Mouse (Mus musculus) small intestine, adult 2 months (tissue): Measurements from ENCODE around the gene Csf2rb2. TPM values are rescaled to one million over a fixed set of nuclear protein-coding genes. Genes with fewer than 3 reads are reported as not detected.

Experiments used
- H3K27ac ChIP-seq: fragments of 200-500 bp; 2 replicates; pipeline ENCODE4 v1.5.1; 2012; ENCODE audit warnings: low read depth, low read length, control low read depth, inconsistent platforms; ENCODE audit not compliant: insufficient read depth
- H3K27me3 ChIP-seq: fragments of 200-500 bp; 2 replicates; pipeline ENCODE4 v1.6.1; 2012; ENCODE audit warnings: mild to moderate bottlenecking, moderate library complexity, low read length, inconsistent platforms; ENCODE audit not compliant: control insufficient read depth, insufficient read depth
- H3K36me3 ChIP-seq: fragments of 200-500 bp; 2 replicates; pipeline ENCODE4 v1.6.1; 2012; ENCODE audit warnings: mild to moderate bottlenecking, low read length, control low read depth, inconsistent platforms; ENCODE audit not compliant: control insufficient read depth, insufficient read depth
- H3K4me1 ChIP-seq: fragments of 200-500 bp; 2 replicates; pipeline ENCODE4 v1.6.1; 2012; ENCODE audit warnings: low read length, inconsistent platforms, mixed read lengths; ENCODE audit not compliant: control insufficient read depth, insufficient read depth, insufficient read length
- H3K4me3 ChIP-seq: fragments of 200-500 bp; 2 replicates; pipeline ENCODE4 v1.5.1; 2012; ENCODE audit warnings: low read depth, mild to moderate bottlenecking, control low read depth, inconsistent platforms, low read length, moderate library complexity
- CTCF ChIP-seq: fragments of 200-500 bp; IDR thresholded peaks from 2 replicates; pipeline ENCODE4 v1.5.1; 2012; ENCODE audit warnings: low read depth, mild to moderate bottlenecking, control low read depth, inconsistent platforms, low read length, moderate library complexity, mixed read lengths; ENCODE audit not compliant: insufficient replicate concordance, insufficient read length; ENCODE audit errors: extremely low read depth
- POLR2A ChIP-seq: fragments of 200-500 bp; IDR thresholded peaks from 2 replicates; pipeline ENCODE4 v1.6.1; 2012; ENCODE audit warnings: low read depth, mild to moderate bottlenecking, control low read depth, inconsistent platforms, low read length, moderate library complexity
- WGBS: fragments of 180-500 bp; shearing (Covaris S2); methylation state at CpG from one replicate; pipeline ENCODE4 v1.1.7; 2018; 5-methylcytosine and 5-hydroxymethylcytosine counted together
- polyA plus RNA-seq: library from polyadenylated mRNA; depleted of rRNA; stranded (reverse); fragments of >200 nt; gene quantifications from 2 replicates; pipeline ENCODE4 v1.2.3, GENCODE M21; 2012

Gene Csf2rb2
- polyA plus RNA-seq, 1 experiment = 3.5 TPM

DNA sequence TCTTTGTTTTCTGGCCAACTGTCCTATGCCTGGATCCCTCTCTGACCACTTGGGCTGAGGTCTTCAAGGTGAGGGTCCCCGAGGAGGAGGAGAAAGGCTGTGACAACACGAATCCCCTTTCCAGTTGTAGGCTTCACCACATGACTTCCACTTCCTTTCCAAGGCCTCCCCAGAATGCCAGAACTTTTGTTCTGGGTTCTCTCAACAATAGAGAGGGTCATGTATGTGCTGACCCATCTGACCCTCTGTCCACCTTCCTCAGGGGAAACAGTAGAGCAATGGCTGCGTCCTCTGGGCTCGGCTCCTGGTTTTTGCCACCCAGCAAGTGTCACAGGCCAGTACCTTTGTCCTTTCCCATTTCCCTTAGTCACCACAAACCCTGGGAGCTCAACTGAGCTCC lies 5.5 kb upstream of the Csf2rb2 start:
- no peak overlapping the region for H3K4me3 ChIP-seq
- no peak overlapping the region for H3K27ac ChIP-seq
- 72% methylated on average over 4 of the region's 4 CpGs for whole genome bisulfite sequencing
- no peaks in the 10 kb centered on the region for H3K4me1 ChIP-seq
- no peaks in the 10 kb centered on the region for H3K36me3 ChIP-seq
- TF ChIP-seq CTCF (no peak), POLR2A (no peak)
- H3K27me3 ChIP-seq = no peaks in the 10 kb centered on the region

DNA sequence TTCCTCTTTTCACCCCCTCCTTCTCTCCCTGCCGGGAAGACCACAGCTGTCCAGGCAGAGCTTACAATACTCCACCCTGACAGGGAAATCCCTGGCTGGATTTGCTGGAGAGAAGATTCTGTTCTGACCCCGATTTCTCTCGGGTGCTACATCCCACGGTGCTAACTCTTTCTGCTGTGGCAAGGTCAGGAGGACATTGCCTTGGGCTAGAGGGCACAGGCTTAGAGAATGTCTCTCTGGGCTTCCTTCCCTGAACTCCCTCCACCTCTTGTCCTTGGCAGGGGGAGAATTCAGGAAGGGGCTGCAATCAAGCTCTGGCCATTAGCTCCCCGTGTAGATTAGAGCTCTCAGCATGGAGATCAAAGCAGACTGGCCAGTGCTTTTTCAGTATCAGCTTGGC lies 4.3 kb upstream of the Csf2rb2 start:
- H3K27me3 ChIP-seq = no peaks in the 10 kb centered on the region
- H3K36me3 ChIP-seq = no peaks in the 10 kb centered on the region
- WGBS = 35% methylated on average over 5 of the region's 5 CpGs
- no peak overlapping the region for H3K4me3 ChIP-seq
- H3K27ac ChIP-seq = no peak overlapping the region
- no peaks in the 10 kb centered on the region for H3K4me1 ChIP-seq
- TF ChIP-seq CTCF (no peak), POLR2A (no peak)

- TF ChIP-seq POLR2A (no peak), CTCF (no peak)
- Histone ChIP-seq H3K27ac (no peak overlapping the region), H3K4me3 (no peak overlapping the region), H3K4me1 (no peaks in the 10 kb centered on the region), H3K27me3 (no peaks in the 10 kb centered on the region), H3K36me3 (no peaks in the 10 kb centered on the region)
- 82% methylated on average over 6 of the region's 6 CpGs for WGBS
Observed at GRCm38 (mm10) chr15:78303665-78304233, 1.8 kb downstream of the Csf2rb2 start.

DNA sequence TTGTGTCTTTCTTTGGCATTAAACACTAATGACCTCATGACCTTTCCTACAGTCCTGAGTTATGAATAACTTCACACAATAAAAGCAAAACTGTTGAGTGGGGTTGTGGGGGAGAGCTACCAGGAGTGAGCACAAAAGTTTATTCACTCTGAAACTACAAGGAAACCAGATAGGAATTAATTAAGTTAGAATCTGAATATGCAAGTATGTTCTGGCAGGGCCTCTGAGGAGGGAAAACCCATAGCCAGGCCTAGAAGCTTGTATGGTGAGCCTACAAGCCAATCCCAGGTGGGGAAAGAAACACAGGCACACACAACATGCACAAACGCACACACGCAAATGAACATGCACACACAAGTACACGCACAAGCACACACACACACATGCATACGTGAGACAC lies 2.8 kb downstream of the Csf2rb2 start:
- Histone ChIP-seq H3K4me3 (no peak overlapping the region), H3K36me3 (no peaks in the 10 kb centered on the region), H3K27me3 (no peaks in the 10 kb centered on the region), H3K27ac (no peak overlapping the region), H3K4me1 (no peaks in the 10 kb centered on the region)
- TF ChIP-seq CTCF (no peak), POLR2A (no peak)
- WGBS = 91% methylated on average over 4 of the region's 4 CpGs

DNA sequence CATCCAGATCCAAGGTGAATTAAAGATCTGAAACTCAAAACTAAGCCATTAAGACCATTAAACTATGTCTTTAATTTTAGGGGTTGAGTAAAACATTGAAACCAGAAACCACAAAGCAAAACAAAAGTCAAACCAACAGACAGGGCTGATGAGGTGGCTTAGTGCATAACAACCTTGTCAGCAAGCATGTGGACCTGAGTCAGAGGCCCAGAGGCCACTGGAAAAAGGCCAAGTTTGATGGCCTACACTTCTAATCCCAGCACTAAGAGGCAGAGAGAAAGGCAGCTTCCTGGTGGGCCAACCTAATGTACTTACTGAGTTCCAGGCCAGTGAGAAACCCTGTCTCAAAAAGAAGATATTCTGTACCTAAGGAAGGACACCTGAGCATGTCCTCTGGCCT lies 4.7 kb downstream of the Csf2rb2 start:
- no peak for TF ChIP-seq POLR2A
- TF ChIP-seq CTCF = no peak
- no peaks in the 10 kb centered on the region for H3K4me1 ChIP-seq
- H3K27me3 ChIP-seq = no peaks in the 10 kb centered on the region
- H3K4me3 ChIP-seq = no peak overlapping the region
- H3K36me3 ChIP-seq = no peaks in the 10 kb centered on the region
- no peak overlapping the region for H3K27ac ChIP-seq

- WGBS = 58% methylated on average over 3 of the region's 3 CpGs
- no peak overlapping the region for H3K27ac ChIP-seq
- H3K4me1 ChIP-seq = no peaks in the 10 kb centered on the region
- TF ChIP-seq POLR2A = no peak
- TF ChIP-seq CTCF = no peak
- H3K4me3 ChIP-seq = no peak overlapping the region
- H3K36me3 ChIP-seq = no peaks in the 10 kb centered on the region
- no peaks in the 10 kb centered on the region for H3K27me3 ChIP-seq
Observed at GRCm38 (mm10) chr15:78299641-78300040, 5.9 kb downstream of the Csf2rb2 start.

DNA sequence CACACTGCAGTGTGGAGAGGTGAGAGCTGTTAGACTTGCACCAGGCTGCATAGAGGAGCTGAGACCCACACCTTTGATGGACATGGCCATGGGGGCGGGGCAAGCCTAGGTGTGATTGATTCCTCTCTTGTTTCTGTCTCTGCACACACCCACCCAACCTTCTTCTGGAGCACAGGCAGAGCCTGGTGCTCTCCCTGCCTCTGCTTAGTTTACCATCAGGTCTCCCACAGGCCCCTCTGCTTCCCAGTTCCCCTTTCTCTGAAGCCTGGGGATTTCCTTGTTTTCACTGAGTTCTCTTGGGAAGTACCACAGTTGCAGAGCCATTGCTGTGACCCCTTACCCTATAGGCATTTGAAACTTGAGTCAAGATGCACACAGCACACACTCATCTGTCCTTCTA lies 7.0 kb downstream of the Csf2rb2 start:
- Histone ChIP-seq H3K4me1 (no peaks in the 10 kb centered on the region), H3K36me3 (no peaks in the 10 kb centered on the region), H3K27me3 (no peaks in the 10 kb centered on the region), H3K4me3 (no peak overlapping the region), H3K27ac (no peak overlapping the region)
- TF ChIP-seq POLR2A (no peak), CTCF (no peak)
- 70% methylated on average over 1 of the region's 1 CpGs for WGBS
